Mouse (Mus musculus) myocyte (in vitro differentiated cells): ENCODE results near the gene Tbp. TPM values are rescaled to one million over a fixed set of nuclear protein-coding genes. Genes with fewer than 3 reads are reported as not detected.
A peak's percentile ranks its signal among the peaks of the same experiment; 100 is the strongest.

Experiments used
- H3K27me3 ChIP-seq: one replicate; pipeline ENCODE4 v1.6.1; 2011; ENCODE audit not compliant: control insufficient read depth, insufficient read depth, insufficient read length
- H3K36me3 ChIP-seq: one replicate; pipeline ENCODE4 v1.6.1; 2011; ENCODE audit not compliant: control insufficient read depth, insufficient read depth
- H3K4me2 ChIP-seq: one replicate; pipeline ENCODE4 v1.6.1; 2011; ENCODE audit warnings: low read depth, control low read depth
- H3K4me3 ChIP-seq: one replicate; pipeline ENCODE4 v1.5.1; 2011; ENCODE audit warnings: mild to moderate bottlenecking, control low read depth, moderate library complexity
- H3K79me2 ChIP-seq: one replicate; pipeline ENCODE4 v1.6.1; 2011; ENCODE audit not compliant: control insufficient read depth, insufficient read depth
- H3ac ChIP-seq: one replicate; pipeline ENCODE4 v1.6.1; 2011; ENCODE audit not compliant: control insufficient read depth, insufficient read length
- CEBPB ChIP-seq: IDR thresholded peaks from 2 replicates; pipeline ENCODE4 v1.6.1; 2011; ENCODE audit warnings: mild to moderate bottlenecking, moderate library complexity; ENCODE audit not compliant: poor library complexity, insufficient read depth, severe bottlenecking
- E2F4 ChIP-seq: IDR thresholded peaks from one replicate; pipeline ENCODE4 v1.6.1; 2011; ENCODE audit warnings: mild to moderate bottlenecking, control low read depth, moderate library complexity; ENCODE audit not compliant: insufficient read depth
- MAX ChIP-seq: IDR thresholded peaks from one replicate; pipeline ENCODE4 v1.6.1; 2011; ENCODE audit warnings: low read depth, mild to moderate bottlenecking, control low read depth
- MYOD1 ChIP-seq, 3 experiments: IDR thresholded peaks; one replicate each; pipeline ENCODE4 v1.6.1; 2011; ENCODE audit warnings: control low read depth in 2 of 3, low read depth in 2 of 3, mild to moderate bottlenecking in 2 of 3, moderate library complexity in 1 of 3; ENCODE audit not compliant: insufficient read length in 2 of 3, control insufficient read depth in 1 of 3
- MYOG ChIP-seq, 3 experiments: IDR thresholded peaks; one replicate each; pipeline ENCODE4 v1.6.1; 2011; ENCODE audit warnings: control low read depth in 2 of 3, low read depth in 2 of 3, mild to moderate bottlenecking in 2 of 3; ENCODE audit not compliant: insufficient read length in 2 of 3, control insufficient read depth in 1 of 3, insufficient read depth in 1 of 3
- POLR2A ChIP-seq: IDR thresholded peaks from one replicate; pipeline ENCODE4 v1.6.1; 2011; ENCODE audit warnings: low read depth, mild to moderate bottlenecking, control low read depth, moderate library complexity; ENCODE audit not compliant: insufficient read length
- POLR2AphosphoS2 ChIP-seq: IDR thresholded peaks from one replicate; pipeline ENCODE4 v1.6.1; 2011; ENCODE audit warnings: low read depth, control low read depth; ENCODE audit not compliant: insufficient read length
- REST ChIP-seq: IDR thresholded peaks from one replicate; pipeline ENCODE4 v1.6.1; 2011; ENCODE audit warnings: mild to moderate bottlenecking, control low read depth, moderate library complexity; ENCODE audit not compliant: insufficient read depth, insufficient read length
- SRF ChIP-seq: IDR thresholded peaks from one replicate; pipeline ENCODE4 v1.6.1; 2011; ENCODE audit warnings: low read depth; ENCODE audit not compliant: control insufficient read depth, insufficient read length
- TCF12 ChIP-seq: IDR thresholded peaks from one replicate; pipeline ENCODE4 v1.6.1; 2011; ENCODE audit warnings: mild to moderate bottlenecking, control low read depth; ENCODE audit not compliant: poor library complexity, insufficient read depth, severe bottlenecking
- TCF3 ChIP-seq: IDR thresholded peaks from one replicate; pipeline ENCODE4 v1.6.1; 2011; ENCODE audit warnings: low read depth, control low read depth; ENCODE audit not compliant: insufficient read length
- USF1 ChIP-seq: IDR thresholded peaks from one replicate; pipeline ENCODE4 v1.6.1; 2011; ENCODE audit warnings: low read depth, mild to moderate bottlenecking, control low read depth, moderate library complexity
- polyA plus RNA-seq: library from polyadenylated mRNA; unstranded; fragments of >200 nt; fragmentation: generic; extraction: Trizol; gene quantifications from one replicate; pipeline ENCODE4 v1.2.1, GENCODE M21; 2012; ENCODE audit warnings: missing spikeins

The Tbp gene
- polyA plus RNA-seq, 1 experiment: 12.2 TPM

DNA sequence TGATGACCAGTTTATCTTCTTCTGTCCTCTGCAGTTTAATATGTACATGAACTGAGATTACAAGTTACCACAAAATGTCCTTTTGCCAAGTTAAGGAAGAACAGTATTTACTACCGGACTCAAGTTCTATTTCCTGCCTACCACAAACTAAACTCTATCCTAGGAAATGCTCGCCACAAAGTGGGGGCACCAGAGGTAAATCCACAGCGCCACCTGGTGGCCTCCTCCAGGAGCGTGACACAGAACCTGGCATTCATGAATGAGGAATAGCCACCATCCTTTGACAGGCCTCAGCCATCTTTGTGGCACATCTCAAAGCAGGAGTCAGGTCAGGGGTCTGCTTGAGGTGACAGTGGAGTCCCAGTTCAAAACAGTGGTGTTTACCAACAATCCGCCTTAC, 32.0 kb upstream of the Tbp start:
- H3K27me3 ChIP-seq: no peaks in the 10 kb centered on the region
- H3ac ChIP-seq: no peak overlapping the region
- H3K36me3 ChIP-seq: no peaks in the 10 kb centered on the region
- no peak for TF ChIP-seq E2F4
- no peak for TF ChIP-seq TCF12
- TF ChIP-seq MYOD1 (IDR thresholded peaks at IDR 0.05; ENCODE audit: control insufficient read depth in 1 of 3, insufficient read length in 2 of 3, low read depth in 2 of 3): no peak
- TF ChIP-seq TCF3: no peak
- peak; percentile 32 for TF ChIP-seq POLR2AphosphoS2
- no peak for TF ChIP-seq SRF
- H3K4me2 ChIP-seq: peak overlapping the region; percentile 30
- no peak overlapping the region for H3K4me3 ChIP-seq
- no peaks in the 10 kb centered on the region for H3K79me2 ChIP-seq

DNA sequence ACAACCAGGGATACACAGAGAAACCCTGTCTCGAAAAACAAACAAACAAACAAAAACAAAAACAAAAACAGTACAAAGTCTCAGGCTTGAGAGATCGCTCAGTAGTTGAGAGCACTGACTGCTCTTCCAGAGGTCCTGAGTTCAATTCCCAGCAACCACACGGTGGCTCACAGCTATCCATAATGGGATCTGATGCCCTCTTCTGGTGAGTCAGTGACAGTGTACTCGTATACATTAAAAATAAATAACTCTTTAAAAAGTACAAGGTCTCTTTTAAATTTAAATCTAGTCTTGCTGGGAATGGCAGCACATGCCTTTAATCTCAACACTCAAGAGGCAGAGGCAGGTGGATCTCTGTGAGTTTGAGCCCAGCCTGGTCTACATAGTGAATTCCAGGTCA, 27.0 kb upstream of the Tbp start:
- Histone ChIP-seq H3K36me3 (peaks cover 33% of the 10 kb centered on the region), H3K79me2 (no peaks in the 10 kb centered on the region), H3ac (no peak overlapping the region), H3K4me3 (no peak overlapping the region), H3K27me3 (no peaks in the 10 kb centered on the region), H3K4me2 (no peak overlapping the region)
- TF ChIP-seq USF1: no peak
- TF ChIP-seq CEBPB: no peak
- no peak for TF ChIP-seq POLR2A
- no peak for TF ChIP-seq TCF3
- no peak for TF ChIP-seq REST
- no peak for TF ChIP-seq TCF12
- no peak for TF ChIP-seq MYOD1 (IDR thresholded peaks at IDR 0.05; ENCODE audit: control insufficient read depth in 1 of 3, insufficient read length in 2 of 3, low read depth in 2 of 3)
- no peak for TF ChIP-seq MAX
- TF ChIP-seq SRF: no peak
- no peak for TF ChIP-seq E2F4

DNA sequence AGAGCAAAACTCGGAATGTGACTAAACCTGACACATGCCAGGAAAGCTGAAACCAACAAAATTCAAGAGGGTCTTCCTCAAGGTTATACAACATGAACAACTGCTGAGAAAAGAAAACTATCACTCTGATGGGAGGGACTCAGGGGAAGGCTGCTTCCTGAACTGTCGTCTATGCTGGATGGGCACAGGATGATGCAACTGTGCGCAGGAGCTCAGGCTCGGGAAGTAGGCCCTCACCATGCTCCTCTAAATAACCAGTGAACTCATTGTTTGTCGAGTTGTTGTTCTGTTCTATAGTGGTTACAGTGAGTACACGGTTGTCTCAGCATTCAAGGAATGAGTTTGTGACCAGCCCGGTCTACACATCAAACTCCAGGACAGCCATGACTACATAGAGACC, 9.1 kb upstream of the Tbp start:
- Histone ChIP-seq H3K36me3 (peaks cover 53% of the 10 kb centered on the region), H3K4me2 (no peak overlapping the region), H3K4me3 (no peak overlapping the region), H3K79me2 (peaks cover 18% of the 10 kb centered on the region), H3K27me3 (no peaks in the 10 kb centered on the region), H3ac (no peak overlapping the region)
- peak; percentile 67 for TF ChIP-seq CEBPB
- no peak for TF ChIP-seq SRF
- TF ChIP-seq TCF3: no peak
- TF ChIP-seq REST: no peak
- TF ChIP-seq POLR2AphosphoS2: no peak
- TF ChIP-seq MYOD1 (IDR thresholded peaks at IDR 0.05; ENCODE audit: control insufficient read depth in 1 of 3, insufficient read length in 2 of 3, low read depth in 2 of 3): no peak
- no peak for TF ChIP-seq USF1

DNA sequence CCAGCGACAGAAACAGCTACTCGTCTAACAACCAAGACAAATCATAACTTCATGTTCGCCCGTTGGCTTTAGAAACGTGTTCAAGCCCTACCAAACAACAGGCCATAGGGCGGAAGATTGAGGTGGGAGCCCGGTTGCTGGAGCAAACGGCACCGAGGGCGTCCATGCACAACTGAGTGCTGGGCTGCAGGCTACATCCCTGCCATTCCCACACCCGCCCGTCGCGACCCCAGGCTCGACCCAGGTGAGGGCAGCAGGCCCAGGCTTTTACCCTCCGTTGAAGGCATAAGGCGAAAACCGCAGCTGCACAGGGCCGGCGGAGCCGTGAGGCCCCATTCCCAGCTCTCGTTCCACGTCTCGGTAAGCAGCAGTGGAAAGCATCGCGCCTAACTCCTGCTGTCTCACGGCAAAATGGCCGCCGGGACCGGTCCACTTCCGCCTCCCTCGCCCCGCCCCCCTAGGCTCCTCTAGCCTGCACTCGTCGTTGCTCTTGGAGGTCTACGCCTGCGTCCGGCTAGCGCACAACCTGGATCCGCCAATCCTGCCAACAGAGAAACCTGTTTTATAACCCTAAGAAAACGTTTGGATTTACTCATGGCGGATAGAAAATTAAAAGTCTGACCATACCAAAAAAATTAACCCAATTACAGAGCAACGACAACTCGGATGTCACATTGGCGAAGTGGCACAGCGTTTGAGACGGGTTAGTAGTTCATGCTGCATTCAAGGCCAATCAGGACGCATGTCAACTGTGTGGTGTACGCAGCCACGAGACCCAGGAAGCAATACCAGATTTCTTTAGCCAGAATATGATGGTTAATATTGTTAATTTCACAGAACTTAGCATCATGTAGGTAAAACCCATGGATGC, 1.6 kb upstream of the Tbp start:
- peak overlapping the region; percentile 87 for H3K4me3 ChIP-seq
- H3K36me3 ChIP-seq: peaks cover 30% of the 10 kb centered on the region
- H3ac ChIP-seq: peak overlapping the region; percentile 70
- H3K27me3 ChIP-seq: no peaks in the 10 kb centered on the region
- peaks cover 65% of the 10 kb centered on the region for H3K79me2 ChIP-seq
- TF ChIP-seq POLR2A (peak; percentile 74), SRF (no peak), POLR2AphosphoS2 (peak; percentile 85)
- peak overlapping the region; percentile 99 for H3K4me2 ChIP-seq

DNA sequence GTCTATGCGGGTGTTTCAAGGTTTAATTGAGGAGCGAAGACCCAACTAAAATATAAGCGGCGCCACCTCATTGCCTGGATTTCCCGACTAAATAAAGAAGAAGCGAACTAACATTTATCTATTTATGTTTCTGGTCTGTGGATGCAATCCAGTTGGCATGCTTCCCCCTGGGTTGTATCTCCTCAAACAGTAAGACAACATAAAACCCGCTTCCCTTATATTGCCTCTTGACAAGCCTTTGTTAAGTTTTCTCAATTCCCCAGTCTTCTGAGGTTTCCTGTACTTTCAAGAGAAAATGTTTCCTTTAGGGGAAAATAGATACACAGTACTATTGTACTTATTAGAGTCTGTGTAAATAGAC, 955 bp upstream of the Tbp start:
- H3K36me3 ChIP-seq: peaks cover 24% of the 10 kb centered on the region
- no peak for TF ChIP-seq E2F4
- TF ChIP-seq MAX: no peak
- TF ChIP-seq MYOD1 (IDR thresholded peaks at IDR 0.05; ENCODE audit: control insufficient read depth in 1 of 3, insufficient read length in 2 of 3, low read depth in 2 of 3): no peak
- no peak for TF ChIP-seq TCF3
- TF ChIP-seq POLR2AphosphoS2: no peak
- no peak for TF ChIP-seq MYOG (IDR thresholded peaks at IDR 0.05; ENCODE audit: control insufficient read depth in 1 of 3, insufficient read depth in 1 of 3, insufficient read length in 2 of 3, low read depth in 2 of 3)
- TF ChIP-seq TCF12: no peak
- TF ChIP-seq POLR2A: no peak
- no peak for TF ChIP-seq SRF
- no peak for TF ChIP-seq USF1
- no peak for TF ChIP-seq REST
- no peak for TF ChIP-seq CEBPB

More for the DNA sequence above, 955 bp upstream of the Tbp start:
- peak overlapping the region; percentile 98 for H3K4me2 ChIP-seq
- no peaks in the 10 kb centered on the region for H3K27me3 ChIP-seq
- H3K4me3 ChIP-seq: peak overlapping the region; percentile 87
- H3K79me2 ChIP-seq: peaks cover 65% of the 10 kb centered on the region
- H3ac ChIP-seq: peak overlapping the region; percentile 70
